Mouse (Mus musculus): ENCODE measurements around the gene Amn1. TPM values are rescaled to one million over a fixed set of nuclear protein-coding genes. Genes with fewer than 3 reads are reported as not detected.

Gene Amn1
- polyA plus RNA-seq, 1 experiment, result 22.4 TPM

DNA sequence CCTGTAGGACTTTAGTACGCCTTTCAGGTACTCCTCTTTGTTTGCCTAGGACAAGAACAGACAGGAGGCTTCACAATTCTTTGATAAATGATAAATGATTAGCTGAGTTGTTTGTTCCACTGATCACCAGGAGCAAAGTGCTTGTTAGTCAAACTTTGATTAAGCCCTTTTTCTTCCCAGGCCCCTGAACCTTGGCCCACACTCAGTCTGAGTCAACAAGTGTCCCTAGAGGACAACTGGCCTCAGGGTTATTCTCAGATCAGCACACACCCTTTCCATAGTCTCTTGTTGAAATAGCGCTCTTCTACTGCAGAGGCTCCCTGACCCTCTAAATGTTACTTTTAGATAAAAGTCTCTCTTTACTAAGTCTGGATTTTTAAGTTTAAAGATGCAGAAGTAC, 69.6 kb downstream of the Amn1 start:
- TF ChIP-seq CTCF (IDR thresholded peaks at IDR 0.05; ENCODE audit: extremely low read depth, insufficient read depth, low read length) (no peak), POLR2A (IDR thresholded peaks at IDR 0.05; ENCODE audit: extremely low read depth, insufficient read depth, low read length) (no peak)
- Histone ChIP-seq H3K27ac (ENCODE audit: insufficient read depth, low read length) (no peak overlapping the region), H3K4me1 (ENCODE audit: control insufficient read depth, insufficient read depth, low read length) (peaks cover 1% of the 10 kb centered on the region; the same call in 1 of the 2 replicates), H3K4me3 (ENCODE audit: insufficient read depth, low read length) (no peak overlapping the region)

DNA sequence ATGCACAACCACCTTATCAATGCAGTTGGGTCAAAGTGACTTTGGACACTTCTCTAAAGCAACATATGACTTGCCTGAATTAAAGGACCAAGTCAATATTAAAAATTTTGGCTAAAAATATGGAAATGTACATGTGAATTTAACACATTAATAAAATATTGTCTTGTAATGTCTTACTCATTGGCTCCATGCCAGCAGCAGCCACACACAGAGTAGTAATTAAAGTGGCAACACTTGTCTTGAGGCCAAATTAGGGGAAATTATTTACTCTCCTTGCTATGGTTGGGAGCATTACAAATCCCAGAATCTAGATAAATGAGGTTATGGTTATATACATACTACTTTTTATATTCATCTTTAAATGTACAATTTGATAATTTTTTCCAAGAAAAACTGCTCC, 71.5 kb downstream of the Amn1 start:
- no peak overlapping the region for H3K4me3 ChIP-seq (ENCODE audit: insufficient read depth, low read length)
- H3K27ac ChIP-seq (ENCODE audit: insufficient read depth, low read length), result no peak overlapping the region
- TF ChIP-seq POLR2A (IDR thresholded peaks at IDR 0.05; ENCODE audit: extremely low read depth, insufficient read depth, low read length) (no peak), CTCF (IDR thresholded peaks at IDR 0.05; ENCODE audit: extremely low read depth, insufficient read depth, low read length) (no peak)
- peaks cover 1% of the 10 kb centered on the region; the same call in 1 of the 2 replicates for H3K4me1 ChIP-seq (ENCODE audit: control insufficient read depth, insufficient read depth, low read length)

DNA sequence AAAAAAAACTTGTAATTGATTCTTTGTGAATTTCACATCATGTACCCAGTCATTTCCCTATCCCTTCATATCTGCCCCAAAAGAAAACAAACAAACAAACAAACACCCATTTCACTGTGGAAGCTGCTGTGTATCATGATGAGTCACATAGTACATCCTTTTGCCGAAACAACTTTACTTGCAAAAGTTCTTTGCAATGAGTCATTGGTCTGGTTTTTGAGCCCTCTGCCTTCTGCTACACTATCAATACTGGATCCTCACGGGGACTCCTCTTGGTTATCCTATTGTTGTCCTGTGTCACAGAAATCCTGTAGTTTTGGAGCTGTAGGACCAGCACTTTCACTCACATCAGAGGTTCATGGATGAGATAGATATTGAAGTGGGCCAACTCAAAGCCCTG, 79.6 kb downstream of the Amn1 start:
- Histone ChIP-seq H3K27ac (ENCODE audit: insufficient read depth, low read length) (no peak overlapping the region), H3K4me3 (ENCODE audit: insufficient read depth, low read length) (no peak overlapping the region), H3K4me1 (ENCODE audit: control insufficient read depth, insufficient read depth, low read length) (no peaks in the 10 kb centered on the region)
- TF ChIP-seq CTCF (IDR thresholded peaks at IDR 0.05; ENCODE audit: extremely low read depth, insufficient read depth, low read length) (no peak), POLR2A (IDR thresholded peaks at IDR 0.05; ENCODE audit: extremely low read depth, insufficient read depth, low read length) (no peak)

- Histone ChIP-seq H3K27ac (ENCODE audit: insufficient read depth, low read length) (no peak overlapping the region), H3K4me3 (ENCODE audit: insufficient read depth, low read length) (no peak overlapping the region), H3K4me1 (ENCODE audit: control insufficient read depth, insufficient read depth, low read length) (no peaks in the 10 kb centered on the region)
- TF ChIP-seq POLR2A (IDR thresholded peaks at IDR 0.05; ENCODE audit: extremely low read depth, insufficient read depth, low read length) (no peak), CTCF (IDR thresholded peaks at IDR 0.05; ENCODE audit: extremely low read depth, insufficient read depth, low read length) (no peak)
These were observed 80.9 kb downstream of the Amn1 start for GRCm38 (mm10) chr6:149107615-149108014.

Other genes starting within 250 kb of the Amn1 start
- gene Sinhcaf, start 242.2 kb downstream of the Amn1 start, polyA plus RNA-seq (2012; rRNA removed), result 1.6 and 2.1 TPM in 2 replicates
- gene Dennd5b, start 87.0 kb downstream of the Amn1 start, polyA plus RNA-seq (2012; rRNA removed), result 20.4 and 20.6 TPM in 2 replicates
- not detected in 2 replicates for gene Gm10203, start 58.5 kb downstream of the Amn1 start, polyA plus RNA-seq (2012; rRNA removed)
- 5.3 and 5.7 TPM in 2 replicates for gene Etfbkmt, start 48.9 kb downstream of the Amn1 start, polyA plus RNA-seq (2012; rRNA removed)
- gene Resf1, start 120.7 kb upstream of the Amn1 start, polyA plus RNA-seq (2012; rRNA removed), result 5.6 and 5.8 TPM in 2 replicates
- gene Bicd1, start 220.2 kb upstream of the Amn1 start, polyA plus RNA-seq (2012; rRNA removed), result 21.1 and 21.9 TPM in 2 replicates